Mouse (Mus musculus) spleen, postnatal 4 days (tissue): ENCODE measurements at regions not wholly inside any gene's neighbourhood (a gene's known extent, or its start where the extent isn't known, plus 50 kb on each side); places are given as distances from the start of the nearest gene placed in this dataset.

Experiments
- DNase-seq, 2 experiments: peaks; one replicate each; pipeline ENCODE4 v3.0.0; 2022; ENCODE audit warnings: low spot score in 2 of 2

GRCm38 (mm10) chr1:168008216-168008615 is 319.2 kb downstream of the Lmx1a start:
- DNase-seq = no peak

GRCm38 (mm10) chr1:168010416-168010815 is 321.4 kb downstream of the Lmx1a start:
- no peak for DNase-seq

DNA sequence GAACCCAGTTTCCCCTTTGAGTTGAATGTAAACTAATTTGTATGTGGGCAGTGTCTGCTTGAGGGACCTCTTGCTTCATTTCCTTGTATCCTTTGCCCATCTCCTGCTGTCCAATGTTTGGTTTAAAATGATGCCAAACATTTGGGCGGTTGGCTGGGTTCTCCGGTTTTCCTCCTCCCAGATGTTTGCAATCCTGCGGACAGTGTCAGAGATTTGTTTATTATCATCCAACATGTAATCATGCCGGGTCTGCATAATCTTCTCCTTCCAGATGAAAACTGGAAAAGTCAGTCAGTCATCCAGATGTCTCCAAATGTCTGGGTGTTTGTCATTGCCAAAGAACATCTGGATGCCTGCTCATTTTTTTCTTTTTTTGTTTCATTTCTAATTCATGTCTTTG is 323.0 kb downstream of the Lmx1a start:
- no peak for DNase-seq

- no peak for DNase-seq
Measured at GRCm38 (mm10) chr1:168012611-168013010, 323.6 kb downstream of the Lmx1a start.

DNA sequence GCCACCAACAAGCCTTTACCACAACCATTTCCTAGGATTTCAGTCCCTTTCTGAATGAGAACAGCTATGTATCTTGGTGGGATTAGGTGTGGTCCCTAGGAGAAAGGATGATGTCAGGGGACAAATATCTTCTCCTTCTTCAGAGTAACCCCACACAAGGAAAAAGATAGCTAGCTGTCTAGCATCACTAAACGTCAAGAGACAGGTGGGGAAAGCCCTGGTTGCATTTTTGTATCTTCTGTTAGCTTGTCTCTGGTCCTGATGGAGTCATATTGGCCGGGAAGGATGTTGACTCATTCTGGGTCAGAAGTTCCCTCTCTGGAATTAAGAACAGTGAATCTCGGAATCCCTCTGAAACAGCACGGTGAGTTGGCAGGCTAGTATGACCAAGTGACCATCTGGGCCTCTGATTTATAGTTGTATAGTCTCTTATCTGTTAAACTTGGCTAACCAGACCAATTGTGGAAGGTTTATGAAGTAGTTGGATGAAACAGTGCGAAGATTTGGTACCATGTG is 327.4 kb downstream of the Lmx1a start:
- DNase-seq = peak in 1 of 2 experiments; percentile 12

DNA sequence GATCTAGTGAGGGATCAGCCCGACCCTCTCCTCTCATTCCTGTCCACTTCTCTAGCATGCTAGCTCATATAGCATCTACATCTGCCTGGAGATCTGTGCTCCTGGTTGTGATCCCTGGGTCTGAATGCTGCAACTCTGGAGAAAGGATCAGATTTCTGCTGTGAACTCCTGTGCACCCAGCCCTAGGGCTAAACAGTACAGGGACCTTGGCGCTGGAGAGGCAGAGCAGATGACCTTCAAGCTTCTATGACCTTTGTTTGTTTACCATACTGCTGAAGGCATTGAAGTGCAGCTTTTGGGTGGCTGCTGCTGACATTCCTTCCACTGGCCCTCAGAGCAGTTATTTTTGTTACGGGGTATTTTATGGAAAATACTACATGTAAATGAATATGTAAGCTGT is 337.4 kb downstream of the Lmx1a start:
- DNase-seq = no peak

DNA sequence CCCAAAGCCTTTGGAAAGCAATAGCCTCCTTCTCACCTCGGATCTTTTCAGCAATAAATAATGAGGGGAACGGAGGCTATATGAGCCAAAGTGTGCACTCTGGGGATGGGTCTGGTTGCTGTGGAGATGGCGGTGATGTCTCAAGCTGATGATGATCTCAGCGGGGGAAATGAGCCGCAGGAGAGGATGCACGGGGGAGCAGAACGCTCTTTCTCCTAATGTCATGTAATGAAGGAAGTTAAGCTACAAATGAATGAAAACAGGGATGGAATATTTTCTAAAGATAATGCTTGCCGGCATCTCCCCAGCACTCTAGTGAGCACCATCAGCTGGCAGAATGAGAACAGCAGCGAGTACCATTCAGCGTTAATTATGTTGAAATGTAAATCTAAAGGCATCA is 355.7 kb downstream of the Lmx1a start:
- no peak for DNase-seq

GRCm38 (mm10) chr1:168046347-168046746 is 357.3 kb downstream of the Lmx1a start:
- DNase-seq = no peak

DNA sequence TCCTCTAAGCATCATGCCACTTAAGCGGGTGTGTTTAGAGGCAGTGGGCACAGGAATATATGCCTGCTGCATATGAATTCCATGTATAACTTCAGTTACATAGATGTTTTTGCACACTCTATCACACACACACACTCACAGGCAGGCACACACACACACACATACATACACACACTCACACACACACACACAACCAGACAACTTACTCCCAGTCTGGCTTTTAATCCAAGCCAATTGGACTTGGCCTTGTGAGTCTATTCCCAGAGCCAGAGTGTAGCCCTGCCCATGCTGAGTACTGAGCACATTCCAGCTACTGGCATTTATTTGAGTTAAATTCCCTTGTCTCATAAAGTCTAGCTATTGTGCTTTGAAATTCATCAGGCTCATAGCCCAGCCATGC is 357.7 kb downstream of the Lmx1a start:
- no peak for DNase-seq

- no peak for DNase-seq
Measured at GRCm38 (mm10) chr1:168049965-168050364, 360.9 kb downstream of the Lmx1a start.

DNA sequence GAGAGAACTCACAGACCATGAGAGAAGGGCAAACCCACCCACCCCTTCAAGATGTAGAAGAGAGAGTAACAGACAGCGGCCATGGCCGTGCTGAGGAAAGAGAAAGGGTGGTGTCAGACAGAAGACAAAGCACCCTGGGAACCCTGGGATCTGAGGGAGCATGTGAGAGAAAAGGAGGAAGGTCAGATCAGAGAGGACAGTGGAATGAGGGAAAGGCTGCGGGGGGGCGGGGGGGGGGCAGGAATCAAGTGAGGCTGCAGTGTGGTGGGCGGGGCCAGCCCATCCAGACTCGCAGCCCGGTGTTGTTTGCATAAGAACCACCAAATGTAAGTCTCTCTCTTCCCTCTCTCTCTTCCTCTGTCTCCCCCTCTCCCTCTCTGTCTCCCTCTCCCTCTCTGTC is 367.4 kb downstream of the Lmx1a start:
- no peak for DNase-seq

GRCm38 (mm10) chr1:168057479-168057878 is 368.4 kb downstream of the Lmx1a start:
- no peak for DNase-seq

DNA sequence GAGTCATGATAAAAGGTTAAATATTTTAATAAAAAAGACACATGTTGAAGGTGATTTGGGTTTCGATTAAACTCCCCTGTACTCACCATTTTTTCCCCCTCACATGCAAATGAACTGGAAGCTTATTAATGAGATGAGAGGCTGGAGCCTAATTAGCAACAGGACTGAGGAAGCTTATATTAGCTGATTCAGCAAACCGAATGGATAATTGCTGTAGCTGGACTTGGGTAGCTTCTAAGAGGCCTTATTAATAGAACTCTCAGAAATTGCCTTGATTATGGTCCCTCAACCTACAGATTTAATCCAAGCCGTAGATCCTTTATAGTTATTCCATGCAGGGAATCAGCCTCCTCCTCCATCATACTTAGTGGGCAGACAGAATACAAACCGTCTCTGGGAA is 369.7 kb downstream of the Lmx1a start:
- DNase-seq = no peak

DNA sequence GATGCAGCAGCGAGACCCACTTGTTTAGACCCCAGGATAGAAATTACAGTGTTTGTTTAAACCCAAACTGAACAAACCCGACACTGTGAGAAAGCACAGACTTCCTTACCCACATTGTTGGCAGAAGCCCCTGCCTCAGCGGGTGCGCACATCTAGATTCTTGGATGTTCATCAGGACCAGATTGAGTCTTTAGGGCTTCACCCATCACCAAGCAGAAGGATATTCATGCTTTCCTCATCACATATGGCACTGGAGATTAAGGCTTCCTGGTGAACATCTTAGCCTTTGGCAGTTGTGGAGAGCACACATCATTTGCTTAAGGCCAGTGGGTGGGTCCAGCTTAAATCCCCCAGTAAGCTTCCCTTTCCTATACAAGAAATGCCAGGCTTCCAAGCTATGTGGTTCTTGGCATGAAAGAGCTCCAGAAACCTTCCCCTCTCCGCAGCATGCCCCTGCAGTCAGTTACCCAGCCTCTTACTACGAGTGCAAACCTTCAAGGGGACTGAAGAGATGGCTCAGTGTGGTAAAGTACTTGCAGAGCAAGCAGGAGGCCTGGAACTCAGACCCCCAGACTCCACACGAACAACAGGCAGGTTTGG is 367.9 kb downstream of the Pbx1 start:
- DNase-seq = no peak

- DNase-seq = no peak
Measured at GRCm38 (mm10) chr1:168065598-168066041, 366.4 kb downstream of the Pbx1 start.

DNA sequence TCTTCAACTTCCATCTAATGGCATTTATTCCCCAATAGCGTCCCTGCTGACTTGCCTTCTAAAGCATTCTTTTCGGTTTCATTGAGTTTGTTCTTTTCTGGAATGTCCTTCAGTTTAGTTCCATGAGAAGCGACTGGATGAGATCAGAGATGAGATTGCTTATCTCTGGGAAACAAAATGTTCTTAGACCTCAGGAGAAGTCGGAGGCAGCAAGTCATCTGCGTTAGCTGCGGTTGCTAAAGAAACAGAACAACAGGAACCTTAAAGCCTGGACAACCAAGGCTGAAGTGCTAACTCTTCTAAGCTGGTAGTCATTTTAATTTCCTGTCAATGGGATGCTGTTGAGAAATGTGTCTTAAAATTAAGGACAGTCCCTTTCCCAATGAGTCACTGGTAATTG is 365.3 kb downstream of the Pbx1 start:
- no peak for DNase-seq

- DNase-seq = no peak
Measured at GRCm38 (mm10) chr1:168068003-168068919, 363.8 kb downstream of the Pbx1 start.

GRCm38 (mm10) chr1:168068920-168069590 is 363.0 kb downstream of the Pbx1 start:
- no peak for DNase-seq
